Mouse (Mus musculus) embryonic fibroblast, embryonic 13.5 days (primary cell): ENCODE data around the gene Wscd1.

ENCODE experiments used
- CTCF ChIP-seq: IDR thresholded peaks from 2 replicates; pipeline ENCODE4 v1.5.1; 2011; ENCODE audit warnings: mild to moderate bottlenecking, control low read depth, low read length, moderate library complexity, borderline replicate concordance; ENCODE audit not compliant: insufficient read depth
- POLR2A ChIP-seq: IDR thresholded peaks from 2 replicates; pipeline ENCODE4 v1.6.1; 2011; ENCODE audit warnings: low read depth, mild to moderate bottlenecking, control low read depth, low read length, moderate library complexity

DNA sequence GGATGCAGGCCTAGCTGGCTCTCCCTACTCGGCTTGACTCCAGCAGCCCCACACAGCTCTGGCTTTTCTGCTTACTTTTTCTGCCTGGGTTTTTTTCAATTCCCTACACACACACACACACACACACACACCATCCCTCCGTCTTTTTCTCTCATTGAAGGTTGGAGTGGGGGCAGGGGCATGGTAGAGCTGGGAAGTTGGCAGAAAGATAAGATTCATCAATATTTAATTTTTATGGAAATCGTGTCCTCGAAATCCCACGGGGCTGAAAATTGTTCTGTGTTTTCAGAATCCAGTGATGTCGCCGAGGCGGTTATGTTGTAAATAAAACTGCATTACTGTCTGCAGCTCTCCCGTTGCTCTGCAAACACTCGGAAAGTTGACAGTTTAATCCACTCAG lies 29.9 kb downstream of the Wscd1 start:
- TF ChIP-seq CTCF (no peak), POLR2A (no peak)
